Mouse (Mus musculus): Measurements from ENCODE around the gene Tbxas1.

Gene Tbxas1

GRCm38 (mm10) chr6:39132556-39132955 lies 257.4 kb downstream of the Tbxas1 start:
- no peak for DNase-seq

Measured in right cerebral cortex, postnatal 25 days (tissue).